Mouse (Mus musculus): ENCODE measurements around the gene Hoxd8.

Hoxd8 gene

GRCm38 (mm10) chr2:74749337-74750121 is 45.1 kb downstream of the Hoxd8 start:
- no peak for DNase-seq (ENCODE audit: low spot score in 2 of 2)

GRCm38 (mm10) chr2:74750731-74751250 is 46.4 kb downstream of the Hoxd8 start:
- DNase-seq (ENCODE audit: low spot score in 2 of 2): no peak

- no peak for DNase-seq (ENCODE audit: low spot score in 2 of 2)
Observed at GRCm38 (mm10) chr2:74751861-74752260, 47.4 kb downstream of the Hoxd8 start.

- DNase-seq (ENCODE audit: low spot score in 2 of 2): no peak
Observed at GRCm38 (mm10) chr2:74752431-74753174, 48.2 kb downstream of the Hoxd8 start.

- DNase-seq (ENCODE audit: low spot score in 2 of 2): no peak
Observed at GRCm38 (mm10) chr2:74753175-74753523, 48.7 kb downstream of the Hoxd8 start.

GRCm38 (mm10) chr2:74753711-74754110 is 49.3 kb downstream of the Hoxd8 start:
- DNase-seq (ENCODE audit: low spot score in 2 of 2): no peak

All from urinary bladder, postnatal 4 days (tissue).